Mouse (Mus musculus) forebrain, embryonic 14.5 days (tissue): ENCODE data around the gene Olfr48. TPM values are rescaled to one million over a fixed set of nuclear protein-coding genes. Genes with fewer than 3 reads are reported as not detected.

Experiments
- ATAC-seq: fragments of 200-750 bp; cut with Nextera tagmentation; 2 replicates; pipeline ENCODE4 v1.8.0; 2017; ENCODE audit warnings: mild to moderate bottlenecking, moderate library complexity
- DNase-seq: peaks from one replicate; pipeline ENCODE4 v3.0.0-alpha.2; 2015; ENCODE audit warnings: low spot score
- H3K27ac ChIP-seq: fragments of 300-500 bp; sonication (generic); 2 replicates; pipeline ENCODE4 v1.5.1; 2014; ENCODE audit warnings: low read depth, mild to moderate bottlenecking, control low read depth, low read length, moderate library complexity
- H3K27me3 ChIP-seq: fragments of 300-500 bp; sonication (generic); replicated peaks from 2 replicates; pipeline ENCODE4 v1.6.1; 2014; ENCODE audit warnings: low read length, control low read depth, mixed read lengths; ENCODE audit not compliant: control insufficient read depth, insufficient read depth
- H3K36me3 ChIP-seq: fragments of 300-500 bp; sonication (generic); 2 replicates; pipeline ENCODE4 v1.6.1; 2014; ENCODE audit warnings: low read length, control low read depth; ENCODE audit not compliant: control insufficient read depth, insufficient read depth
- H3K4me1 ChIP-seq: fragments of 300-500 bp; sonication (generic); 2 replicates; pipeline ENCODE4 v1.6.1; 2014; ENCODE audit warnings: antibody characterized with exemption, low read length, control low read depth; ENCODE audit not compliant: control insufficient read depth, insufficient read depth
- H3K4me2 ChIP-seq: fragments of 300-500 bp; sonication (generic); 2 replicates; pipeline ENCODE4 v1.6.1; 2014; ENCODE audit warnings: mild to moderate bottlenecking, control low read depth, low read length
- H3K4me3 ChIP-seq: fragments of 300-500 bp; sonication (generic); 2 replicates; pipeline ENCODE4 v1.5.1; 2014; ENCODE audit warnings: low read depth, low read length, control low read depth
- H3K9ac ChIP-seq: fragments of 300-500 bp; sonication (generic); 2 replicates; pipeline ENCODE4 v1.6.1; 2014; ENCODE audit warnings: mild to moderate bottlenecking, low read length, control low read depth, moderate library complexity
- H3K9me3 ChIP-seq: fragments of 300-500 bp; sonication (generic); replicated peaks from 2 replicates; pipeline ENCODE4 v1.6.1; 2016; ENCODE audit warnings: low read length, control low read depth, mixed read lengths; ENCODE audit not compliant: control insufficient read depth
- WGBS: fragments of 180-500 bp; shearing (Covaris S2); extraction: QIAGEN DNeasy Blood & Tissue Kit; methylation state at CpG from one replicate; pipeline ENCODE4 v1.1.7; 2014; 5-methylcytosine and 5-hydroxymethylcytosine counted together
- polyA plus RNA-seq: library from polyadenylated mRNA; unstranded; fragments of >200 nt; fragmentation: Nextera tagmentation; extraction: Ambion mirVana; gene quantifications from 2 replicates; pipeline ENCODE4 v1.2.1, GENCODE M21; 2014

Gene Olfr48
- polyA plus RNA-seq: not detected in 2 replicates

GRCm38 (mm10) chr2:89848105-89848504 is at the start of gene Olfr48:
Gene Olfr48, minus strand, starts transcription at chr2:89848205.
- H3K36me3 ChIP-seq: no peaks in the 10 kb centered on the region
- H3K27me3 ChIP-seq: no peaks in the 10 kb centered on the region
- H3K9me3 ChIP-seq: no peaks in the 10 kb centered on the region
- H3K4me2 ChIP-seq: no peak within 1 kb of the TSS
- ATAC-seq: no peak
- no peaks in the 10 kb centered on the region for H3K4me1 ChIP-seq
- H3K9ac ChIP-seq: no peak within 1 kb of the TSS
- no peak for DNase-seq
- WGBS: 93% methylated on average over 5 of the region's 5 CpGs
- no peak within 1 kb of the TSS for H3K27ac ChIP-seq
- no peak within 1 kb of the TSS for H3K4me3 ChIP-seq

- no peaks in the 10 kb centered on the region for H3K27me3 ChIP-seq
- no peak within 1 kb of the TSS for H3K4me3 ChIP-seq
- no peak within 1 kb of the TSS for H3K27ac ChIP-seq
- H3K4me2 ChIP-seq: no peak within 1 kb of the TSS
- 91% methylated on average over 1 of the region's 1 CpGs for WGBS
- no peaks in the 10 kb centered on the region for H3K9me3 ChIP-seq
- DNase-seq (no peak), ATAC-seq (no peak)
- no peaks in the 10 kb centered on the region for H3K36me3 ChIP-seq
- no peaks in the 10 kb centered on the region for H3K4me1 ChIP-seq
- no peak within 1 kb of the TSS for H3K9ac ChIP-seq
Measured at GRCm38 (mm10) chr2:89878137-89878536, 30.1 kb upstream of the Olfr48 start, which contains the start of gene Olfr1257. Gene Olfr1257, plus strand, starts transcription at chr2:89878437.

GRCm38 (mm10) chr2:89849230-89849629 is 1.2 kb upstream of the Olfr48 start:
- ATAC-seq (no peak), DNase-seq (no peak)
- Histone ChIP-seq H3K9ac (no peak overlapping the region), H3K27me3 (no peaks in the 10 kb centered on the region), H3K9me3 (no peaks in the 10 kb centered on the region), H3K4me2 (no peak overlapping the region), H3K4me3 (no peak overlapping the region), H3K36me3 (no peaks in the 10 kb centered on the region), H3K4me1 (no peaks in the 10 kb centered on the region), H3K27ac (no peak overlapping the region)
- 92% methylated on average over 1 of the region's 1 CpGs for WGBS

- H3K36me3 ChIP-seq: no peaks in the 10 kb centered on the region
- no peak within 1 kb of the TSS for H3K9ac ChIP-seq
- H3K27me3 ChIP-seq: no peaks in the 10 kb centered on the region
- no peaks in the 10 kb centered on the region for H3K9me3 ChIP-seq
- WGBS: 58% methylated on average over 2 of the region's 2 CpGs
- DNase-seq (no peak), ATAC-seq (no peak)
- no peak within 1 kb of the TSS for H3K27ac ChIP-seq
- no peak within 1 kb of the TSS for H3K4me3 ChIP-seq
- no peaks in the 10 kb centered on the region for H3K4me1 ChIP-seq
- H3K4me2 ChIP-seq: no peak within 1 kb of the TSS
Measured at GRCm38 (mm10) chr2:89841455-89841854, 6.5 kb downstream of the Olfr48 start, which contains the start of gene Olfr1256. Gene Olfr1256, minus strand, starts transcription at chr2:89841555.

- no peaks in the 10 kb centered on the region for H3K4me1 ChIP-seq
- no peaks in the 10 kb centered on the region for H3K9me3 ChIP-seq
- no peak overlapping the region for H3K4me3 ChIP-seq
- no peak overlapping the region for H3K4me2 ChIP-seq
- ATAC-seq: no peak
- no peak overlapping the region for H3K9ac ChIP-seq
- no peaks in the 10 kb centered on the region for H3K36me3 ChIP-seq
- no peaks in the 10 kb centered on the region for H3K27me3 ChIP-seq
- no peak for DNase-seq
- WGBS: 97% methylated on average over 1 of the region's 1 CpGs
- H3K27ac ChIP-seq: no peak overlapping the region
Measured at GRCm38 (mm10) chr2:89820216-89820615, 27.8 kb downstream of the Olfr48 start.

GRCm38 (mm10) chr2:89811751-89812150 is 36.3 kb downstream of the Olfr48 start, which contains the start of gene Olfr1255:
Gene Olfr1255, plus strand, starts transcription at chr2:89812051.
- DNase-seq (no peak), ATAC-seq (no peak)
- Histone ChIP-seq H3K36me3 (no peaks in the 10 kb centered on the region), H3K27ac (no peak within 1 kb of the TSS), H3K4me3 (no peak within 1 kb of the TSS), H3K9ac (no peak within 1 kb of the TSS), H3K9me3 (no peaks in the 10 kb centered on the region), H3K27me3 (no peaks in the 10 kb centered on the region), H3K4me2 (no peak within 1 kb of the TSS), H3K4me1 (no peaks in the 10 kb centered on the region)
- WGBS: 85% methylated on average over 3 of the region's 3 CpGs

- Histone ChIP-seq H3K4me2 (no peak overlapping the region), H3K4me1 (no peaks in the 10 kb centered on the region), H3K9me3 (no peaks in the 10 kb centered on the region), H3K27me3 (no peaks in the 10 kb centered on the region), H3K27ac (no peak overlapping the region), H3K4me3 (no peak overlapping the region), H3K9ac (no peak overlapping the region), H3K36me3 (no peaks in the 10 kb centered on the region)
- DNase-seq (no peak), ATAC-seq (no peak)
- WGBS: 90% methylated on average over 2 of the region's 2 CpGs
Measured at GRCm38 (mm10) chr2:89810751-89811150, 37.3 kb downstream of the Olfr48 start.

- 96% methylated on average over 3 of the region's 3 CpGs for WGBS
Measured at GRCm38 (mm10) chr2:89799583-89799982, 48.4 kb downstream of the Olfr48 start.

GRCm38 (mm10) chr2:89793519-89793918 is 54.5 kb downstream of the Olfr48 start, which contains the start of gene Olfr1254:
Gene Olfr1254, minus strand, starts transcription at chr2:89793619.
- H3K4me2 ChIP-seq: no peak within 1 kb of the TSS
- DNase-seq (no peak), ATAC-seq (no peak)
- H3K9ac ChIP-seq: no peak within 1 kb of the TSS
- H3K27me3 ChIP-seq: no peaks in the 10 kb centered on the region
- H3K4me1 ChIP-seq: no peaks in the 10 kb centered on the region
- H3K27ac ChIP-seq: no peak within 1 kb of the TSS
- H3K9me3 ChIP-seq: no peaks in the 10 kb centered on the region
- H3K36me3 ChIP-seq: no peaks in the 10 kb centered on the region
- no peak within 1 kb of the TSS for H3K4me3 ChIP-seq

More at GRCm38 (mm10) chr2:89799583-89799982, 48.4 kb downstream of the Olfr48 start:
- no peaks in the 10 kb centered on the region for H3K36me3 ChIP-seq
- no peak overlapping the region for H3K9ac ChIP-seq
- no peak overlapping the region for H3K4me3 ChIP-seq
- H3K4me2 ChIP-seq: no peak overlapping the region
- no peaks in the 10 kb centered on the region for H3K9me3 ChIP-seq
- no peaks in the 10 kb centered on the region for H3K4me1 ChIP-seq
- no peaks in the 10 kb centered on the region for H3K27me3 ChIP-seq
- ATAC-seq: no peak
- DNase-seq: no peak
- no peak overlapping the region for H3K27ac ChIP-seq
